Mouse (Mus musculus): ENCODE measurements around the gene Agpat4.
"Not testable (repeated sequence)": the region's sequence is repeated elsewhere in the genome, so short reads cannot be mapped to it uniquely, and the experiment has no call there.

Gene Agpat4

GRCm38 (mm10) chr17:12118561-12118925 lies at the start of gene Agpat4:
Gene Agpat4 (plus strand): TSS chr17:12118704.
- peak; percentile 47 to 49 for DNase-seq

GRCm38 (mm10) chr17:12076816-12077215 lies 41.7 kb upstream of the Agpat4 start:
- no peak for DNase-seq

GRCm38 (mm10) chr17:12080656-12081495 lies 37.6 kb upstream of the Agpat4 start:
- DNase-seq: no peak

- DNase-seq: no peak
Observed at GRCm38 (mm10) chr17:12082201-12082600, 36.3 kb upstream of the Agpat4 start.

GRCm38 (mm10) chr17:12090261-12090927 lies 28.1 kb upstream of the Agpat4 start:
- DNase-seq: no peak

- no peak for DNase-seq
Observed at GRCm38 (mm10) chr17:12092901-12093564, 25.5 kb upstream of the Agpat4 start.

GRCm38 (mm10) chr17:12094016-12094415 lies 24.5 kb upstream of the Agpat4 start:
- DNase-seq: no peak

GRCm38 (mm10) chr17:12094827-12095590 lies 23.5 kb upstream of the Agpat4 start:
- no peak for DNase-seq

- no peak for DNase-seq
Observed at GRCm38 (mm10) chr17:12099415-12099814, 19.1 kb upstream of the Agpat4 start.

- no peak for DNase-seq
Observed at GRCm38 (mm10) chr17:12102326-12102725, 16.2 kb upstream of the Agpat4 start.

- no peak for DNase-seq
Observed at GRCm38 (mm10) chr17:12103781-12104180, 14.7 kb upstream of the Agpat4 start.

GRCm38 (mm10) chr17:12104245-12104644 lies 14.3 kb upstream of the Agpat4 start:
- no peak for DNase-seq

GRCm38 (mm10) chr17:12104690-12105089 lies 13.8 kb upstream of the Agpat4 start:
- no peak for DNase-seq

GRCm38 (mm10) chr17:12106255-12106654 lies 12.2 kb upstream of the Agpat4 start:
- DNase-seq: no peak

GRCm38 (mm10) chr17:12113626-12114025 lies 4.9 kb upstream of the Agpat4 start:
- no peak for DNase-seq

- no peak for DNase-seq
Observed at GRCm38 (mm10) chr17:12115086-12115485, 3.4 kb upstream of the Agpat4 start.

GRCm38 (mm10) chr17:12118131-12118530 lies 373 bp upstream of the Agpat4 start:
- DNase-seq: no peak

GRCm38 (mm10) chr17:12118926-12119641 lies 580 bp downstream of the Agpat4 start:
- peak; percentile 74 to 86 for DNase-seq

- peak; percentile 10 to 14 for DNase-seq
Observed at GRCm38 (mm10) chr17:12119675-12120074, 1.2 kb downstream of the Agpat4 start.

- no peak for DNase-seq
Observed at GRCm38 (mm10) chr17:12120268-12120667, 1.8 kb downstream of the Agpat4 start.

- no peak for DNase-seq
Observed at GRCm38 (mm10) chr17:12121226-12121794, 2.8 kb downstream of the Agpat4 start.

- not testable (repeated sequence) for DNase-seq
Observed at GRCm38 (mm10) chr17:12122262-12122661, 3.8 kb downstream of the Agpat4 start.

Measured in thymus, adult 18-20 months (tissue).